33 mouse cellular contexts compared by ENCODE assay signal in the genomic region with DNA sequence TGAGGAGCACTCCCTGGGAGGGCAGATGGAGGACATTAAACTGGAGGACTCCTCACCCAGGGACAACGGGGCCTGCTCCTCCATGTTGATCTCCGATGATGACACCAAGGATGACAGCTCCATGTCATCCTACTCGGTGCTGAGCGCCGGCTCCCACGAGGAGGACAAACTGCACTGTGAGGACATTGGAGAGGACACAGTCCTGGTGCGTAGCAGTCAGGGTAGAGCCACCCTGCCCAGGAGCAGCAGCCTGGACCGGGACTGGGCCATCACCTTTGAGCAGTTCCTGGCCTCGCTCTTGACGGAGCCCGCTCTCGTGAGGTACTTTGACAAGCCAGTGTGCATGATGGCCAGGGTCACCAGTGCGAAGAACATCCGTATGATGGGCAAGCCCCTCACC. TPM values are rescaled to one million over a fixed set of nuclear protein-coding genes. Genes with fewer than 3 reads are reported as not detected.
A peak's percentile ranks its signal among the peaks of the same experiment; 100 is the strongest.
DNase-seq lines count a peak whose midpoint lies in the region; ATAC-seq and TF ChIP-seq lines count a peak whose summit lies in the region.
"Had no signal": no experiment of that assay in that cellular context is flagged by ENCODE, and none has a peak within 500 bp of the region (broad histone marks: within the 10 kb centered on the region; RNA-seq: fewer than 3 reads in every experiment).

No protein-coding gene starts in this region.

- ATAC-seq in embryonic facial prominence, embryonic 13.5 days (ENCODE audit: insufficient number of reproducible peaks, insufficient read depth, low FRiP score, low TSS enrichment, low read depth), result peak; percentile 50; the same call in 1 of the 2 replicates
- ATAC-seq in hindbrain, postnatal 0 days, result 0 out of 2 replicates have a peak, but pooled peaks have one; percentile 7
- ATAC-seq in hindbrain, embryonic 13.5 days (ENCODE audit: low FRiP score), result no peak
- peak; percentile 40; the same call in 1 of the 2 replicates for ATAC-seq in midbrain, embryonic 13.5 days
- ATAC-seq in erythroblast, adult 5-6 weeks (replicated peaks; ENCODE audit: low FRiP score, poor library complexity, severe bottlenecking), result 0 out of 2 replicates have a peak, but pooled peaks have one; percentile 36
- ATAC-seq: forebrain, embryonic 14.5 days; forebrain, postnatal 0 days; intestine, embryonic 15.5 days; Patski had no signal

- DNase-seq in embryonic facial prominence, embryonic 10.5 days (ENCODE audit: low spot score), result no peak
- DNase-seq in hindbrain, postnatal 0 days (ENCODE audit: low spot score), result no peak
- no peak for DNase-seq in midbrain, embryonic 10.5 days (ENCODE audit: low spot score)
- DNase-seq in thymus, postnatal 10 days (ENCODE audit: low spot score in 2 of 2), result no peak
- DNase-seq: adrenal gland, postnatal 10 days; adrenal gland, postnatal 36 days; B cell, adult 2 months; cerebellum, adult 11 months; cerebellum, adult 2 months; cerebellum, adult 9-11 months; cerebellum, postnatal 25 days; embryo, embryonic 11 days; forebrain, postnatal 0 days; gastrocnemius, adult 2 months; gastrocnemius, postnatal 14 days; heart, adult 11 months had no signal

- peaks cover 17% of the 10 kb centered on the region for H3K36me3 ChIP-seq in embryonic facial prominence, embryonic 13.5 days
- peaks cover 32% of the 10 kb centered on the region for H3K36me3 ChIP-seq in embryonic facial prominence, embryonic 10.5 days (replicated peaks)
- peaks cover 33% of the 10 kb centered on the region for H3K36me3 ChIP-seq in hindbrain, postnatal 0 days (ENCODE audit: insufficient read depth, low read length)
- peaks cover 58% of the 10 kb centered on the region for H3K36me3 ChIP-seq in hindbrain, embryonic 13.5 days
- peaks cover 63% of the 10 kb centered on the region for H3K36me3 ChIP-seq in midbrain, embryonic 13.5 days
- H3K36me3 ChIP-seq in midbrain, embryonic 10.5 days, result peaks cover 82% of the 10 kb centered on the region
- H3K36me3 ChIP-seq: G1E; intestine, embryonic 15.5 days had no signal

- TF ChIP-seq CTCF in hindbrain, postnatal 0 days (IDR thresholded peaks at IDR 0.05; ENCODE audit: low read depth), result no peak

- no peak overlapping the region for H3K9ac ChIP-seq in embryonic facial prominence, embryonic 13.5 days
- no peak overlapping the region for H3K9ac ChIP-seq in hindbrain, postnatal 0 days (replicated peaks; ENCODE audit: low read length)
- no peak overlapping the region for H3K9ac ChIP-seq in hindbrain, embryonic 13.5 days
- no peak overlapping the region for H3K9ac ChIP-seq in midbrain, embryonic 13.5 days (replicated peaks)
- H3K9ac ChIP-seq: embryonic facial prominence, embryonic 15.5 days; forebrain, postnatal 0 days; hindbrain, embryonic 15.5 days; intestine, embryonic 15.5 days had no signal

- no peaks in the 10 kb centered on the region for H3K9me3 ChIP-seq in embryonic facial prominence, embryonic 13.5 days
- H3K9me3 ChIP-seq in embryonic facial prominence, embryonic 10.5 days, result no peaks in the 10 kb centered on the region
- H3K9me3 ChIP-seq in hindbrain, postnatal 0 days (ENCODE audit: low read length), result no peaks in the 10 kb centered on the region
- no peaks in the 10 kb centered on the region for H3K9me3 ChIP-seq in hindbrain, embryonic 13.5 days
- no peaks in the 10 kb centered on the region for H3K9me3 ChIP-seq in midbrain, embryonic 13.5 days
- H3K9me3 ChIP-seq in midbrain, embryonic 10.5 days (replicated peaks), result no peaks in the 10 kb centered on the region
- H3K9me3 ChIP-seq: embryonic facial prominence, embryonic 15.5 days; G1E; hindbrain, embryonic 15.5 days; intestine, embryonic 15.5 days had no signal

- no peak overlapping the region for H3K4me2 ChIP-seq in embryonic facial prominence, embryonic 13.5 days
- H3K4me2 ChIP-seq in hindbrain, postnatal 0 days (ENCODE audit: low read depth, low read length), result no peak overlapping the region
- H3K4me2 ChIP-seq in hindbrain, embryonic 13.5 days, result no peak overlapping the region
- no peak overlapping the region for H3K4me2 ChIP-seq in midbrain, embryonic 13.5 days (replicated peaks)
- H3K4me2 ChIP-seq: embryonic facial prominence, embryonic 15.5 days; heart, embryonic 11.5 days; hindbrain, embryonic 15.5 days; intestine, embryonic 15.5 days had no signal

- H3K27ac ChIP-seq in embryonic facial prominence, embryonic 13.5 days, result no peak overlapping the region
- no peak overlapping the region for H3K27ac ChIP-seq in embryonic facial prominence, embryonic 10.5 days (replicated peaks)
- H3K27ac ChIP-seq in hindbrain, postnatal 0 days, result no peak overlapping the region
- H3K27ac ChIP-seq in hindbrain, embryonic 13.5 days, result no peak overlapping the region
- no peak overlapping the region for H3K27ac ChIP-seq in midbrain, embryonic 13.5 days
- no peak overlapping the region for H3K27ac ChIP-seq in midbrain, embryonic 10.5 days (replicated peaks)
- H3K27ac ChIP-seq: embryonic facial prominence, embryonic 15.5 days; gastrocnemius, adult 2 months; hindbrain, embryonic 15.5 days; intestine, embryonic 15.5 days had no signal

- H3K4me3 ChIP-seq in embryonic facial prominence, embryonic 13.5 days, result no peak overlapping the region
- no peak overlapping the region for H3K4me3 ChIP-seq in embryonic facial prominence, embryonic 10.5 days
- no peak overlapping the region for H3K4me3 ChIP-seq in hindbrain, postnatal 0 days (ENCODE audit: low read length)
- H3K4me3 ChIP-seq in hindbrain, embryonic 13.5 days, result no peak overlapping the region
- H3K4me3 ChIP-seq in midbrain, embryonic 13.5 days (replicated peaks), result no peak overlapping the region
- no peak overlapping the region for H3K4me3 ChIP-seq in midbrain, embryonic 10.5 days
- H3K4me3 ChIP-seq: embryonic facial prominence, embryonic 15.5 days; erythroblast, embryonic 14.5 days; gastrocnemius, adult 2 months; hindbrain, embryonic 15.5 days; intestine, embryonic 15.5 days had no signal

- H3K27me3 ChIP-seq in embryonic facial prominence, embryonic 13.5 days, result no peaks in the 10 kb centered on the region
- H3K27me3 ChIP-seq in embryonic facial prominence, embryonic 10.5 days (replicated peaks; ENCODE audit: low read depth, poor library complexity, severe bottlenecking), result no peaks in the 10 kb centered on the region
- no peaks in the 10 kb centered on the region for H3K27me3 ChIP-seq in hindbrain, postnatal 0 days (ENCODE audit: insufficient read depth, low read length)
- H3K27me3 ChIP-seq in hindbrain, embryonic 13.5 days, result no peaks in the 10 kb centered on the region
- H3K27me3 ChIP-seq in midbrain, embryonic 13.5 days, result no peaks in the 10 kb centered on the region
- H3K27me3 ChIP-seq in midbrain, embryonic 10.5 days (ENCODE audit: low read depth, poor library complexity, severe bottlenecking), result no peaks in the 10 kb centered on the region
- H3K27me3 ChIP-seq: CH12.LX; embryonic facial prominence, embryonic 15.5 days; hindbrain, embryonic 15.5 days; intestine, embryonic 15.5 days; Patski had no signal

- no peaks in the 10 kb centered on the region for H3K4me1 ChIP-seq in embryonic facial prominence, embryonic 13.5 days
- peaks cover 7% of the 10 kb centered on the region for H3K4me1 ChIP-seq in embryonic facial prominence, embryonic 10.5 days
- no peaks in the 10 kb centered on the region for H3K4me1 ChIP-seq in hindbrain, postnatal 0 days (ENCODE audit: insufficient read depth, low read length)
- H3K4me1 ChIP-seq in hindbrain, embryonic 13.5 days (replicated peaks), result no peaks in the 10 kb centered on the region
- H3K4me1 ChIP-seq in midbrain, embryonic 13.5 days (replicated peaks), result no peaks in the 10 kb centered on the region
- H3K4me1 ChIP-seq in midbrain, embryonic 10.5 days, result no peaks in the 10 kb centered on the region; the same call in 1 of the 2 replicates
- H3K4me1 ChIP-seq: embryonic facial prominence, embryonic 15.5 days; hindbrain, embryonic 15.5 days; intestine, embryonic 15.5 days had no signal

- WGBS in embryonic facial prominence, embryonic 13.5 days, result 92% methylated on average over 14 of the region's 14 CpGs
- 95% methylated on average over 14 of the region's 14 CpGs for WGBS in embryonic facial prominence, embryonic 10.5 days
- WGBS in hindbrain, postnatal 0 days, result 96% methylated on average over 14 of the region's 14 CpGs
- WGBS in hindbrain, embryonic 13.5 days, result 95% methylated on average over 14 of the region's 14 CpGs
- WGBS in midbrain, embryonic 13.5 days, result 96% methylated on average over 14 of the region's 14 CpGs
- WGBS in midbrain, embryonic 10.5 days, result 96% methylated on average over 14 of the region's 14 CpGs

RNA-seq across cellular contexts. Expression of a gene that starts 19.0 kb away (rescaled TPM):
- polyA plus RNA-seq in embryonic facial prominence, embryonic 13.5 days (2015; fragmentation: Nextera tagmentation; extraction: Ambion mirVana), result not detected in 2 replicates
- polyA plus RNA-seq in embryonic facial prominence, embryonic 10.5 days (2016; fragmentation: Nextera tagmentation; extraction: Ambion mirVana), result 0.09 TPM in 1 of 2 replicates, not detected in the other
- total RNA-seq in hindbrain, postnatal 0 days (2014; rRNA removed), result 0.29 and 0.31 TPM in 2 replicates
- 0.09 and 0.14 TPM in 2 replicates for polyA plus RNA-seq in hindbrain, postnatal 0 days (2015; fragmentation: Nextera tagmentation; extraction: Ambion mirVana)
- polyA plus RNA-seq in hindbrain, embryonic 13.5 days (2015; fragmentation: Nextera tagmentation; extraction: Ambion mirVana), result 0.12 and 0.30 TPM in 2 replicates
- polyA plus RNA-seq in midbrain, embryonic 13.5 days (2015; fragmentation: Nextera tagmentation; extraction: Ambion mirVana), result 0.15 and 0.16 TPM in 2 replicates
- 0.16 TPM in 1 of 2 replicates, not detected in the other for polyA plus RNA-seq in midbrain, embryonic 10.5 days (2016; fragmentation: Nextera tagmentation; extraction: Ambion mirVana)
- not detected in 2 replicates for total RNA-seq in erythroblast, adult 5-6 weeks (2015; ENCODE audit: low replicate concordance)
- not detected in 2 replicates for total RNA-seq in erythroblast, adult 5-6 weeks (2017; ENCODE audit: low replicate concordance)
- total RNA-seq: CH12.LX; forebrain, postnatal 0 days; G1E; gastrocnemius, adult 2 months; gastrocnemius, postnatal 14 days; hematopoietic stem cell, adult 5-6 weeks had no signal
- polyA plus RNA-seq: embryonic facial prominence, embryonic 11.5 days; erythroblast, embryonic 14.5 days; forebrain, postnatal 0 days; G1E; heart, embryonic 11.5 days; heart, embryonic 14.5 days; heart, postnatal 0 days; hindbrain, embryonic 15.5 days; intestine, embryonic 15.5 days; Patski had no signal
